Mouse (Mus musculus): ENCODE measurements at regions not wholly inside any gene's neighbourhood (a gene's known extent, or its start where the extent isn't known, plus 50 kb on each side); places are given as distances from the start of the nearest gene placed in this dataset.

DNA sequence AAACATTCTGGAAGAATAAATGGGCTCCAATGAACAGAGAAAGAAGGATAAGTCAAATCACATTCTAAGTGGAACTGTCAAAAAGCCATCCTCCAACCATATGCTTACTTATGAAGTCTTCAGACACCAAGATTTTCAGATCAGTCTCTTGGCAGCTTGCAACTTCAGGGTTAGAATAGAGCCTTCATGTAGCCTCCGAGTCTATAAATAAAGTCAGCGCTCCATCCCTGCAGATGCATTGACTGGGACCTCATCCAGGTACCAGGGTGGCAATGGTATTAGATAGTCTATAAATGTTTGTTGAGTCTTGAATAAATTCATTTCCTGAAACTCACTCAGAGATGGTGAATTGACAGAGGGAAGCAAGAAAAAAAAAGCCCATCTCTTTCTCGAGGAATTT, 107.2 kb upstream of the Eepd1 start:
- Histone ChIP-seq H3K4me1 (ENCODE audit: control insufficient read depth, insufficient read depth, low read length) (no peaks in the 10 kb centered on the region), H3K9me3 (ENCODE audit: control insufficient read depth, low read length) (no peaks in the 10 kb centered on the region), H3K27ac (ENCODE audit: low read depth, low read length) (no peak overlapping the region), H3K36me3 (ENCODE audit: control insufficient read depth, insufficient read depth, low read length) (no peaks in the 10 kb centered on the region), H3K4me3 (ENCODE audit: low read length) (no peak overlapping the region), H3K9ac (ENCODE audit: low read depth, low read length) (no peak overlapping the region), H3K4me2 (replicated peaks; ENCODE audit: low read depth, low read length) (no peak overlapping the region), H3K27me3 (ENCODE audit: control insufficient read depth, insufficient read depth, low read length) (no peaks in the 10 kb centered on the region)
- no peak for ATAC-seq (ENCODE audit: low FRiP score, low TSS enrichment)
- 88% methylated on average over 3 of the region's 3 CpGs for WGBS

DNA sequence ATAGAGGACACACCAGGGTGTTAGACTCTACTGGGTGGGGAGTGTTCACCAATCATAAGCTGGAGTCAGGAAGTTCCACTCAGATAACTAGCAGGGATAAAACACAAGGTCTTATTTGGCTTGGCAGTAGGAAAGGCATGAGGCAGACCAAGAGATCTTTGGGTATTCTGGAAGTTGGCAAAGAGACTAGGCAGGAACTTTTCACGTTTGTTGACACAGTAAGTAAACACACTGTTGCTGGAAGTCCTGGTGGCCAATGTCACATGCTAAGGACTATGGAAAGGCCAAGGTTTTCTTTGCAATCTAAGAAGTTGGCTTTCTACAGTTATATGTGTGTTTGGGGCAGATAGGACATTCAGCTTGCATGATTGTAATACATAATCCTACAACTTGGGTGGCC, 105.1 kb upstream of the Eepd1 start:
- ATAC-seq (ENCODE audit: low FRiP score, low TSS enrichment), result no peak
- 59% methylated on average over 1 of the region's 1 CpGs for WGBS
- no peaks in the 10 kb centered on the region for H3K36me3 ChIP-seq (ENCODE audit: control insufficient read depth, insufficient read depth, low read length)
- H3K4me2 ChIP-seq (replicated peaks; ENCODE audit: low read depth, low read length), result no peak overlapping the region
- no peaks in the 10 kb centered on the region for H3K9me3 ChIP-seq (ENCODE audit: control insufficient read depth, low read length)
- no peak overlapping the region for H3K4me3 ChIP-seq (ENCODE audit: low read length)
- no peaks in the 10 kb centered on the region for H3K27me3 ChIP-seq (ENCODE audit: control insufficient read depth, insufficient read depth, low read length)
- no peak overlapping the region for H3K27ac ChIP-seq (ENCODE audit: low read depth, low read length)
- H3K4me1 ChIP-seq (ENCODE audit: control insufficient read depth, insufficient read depth, low read length), result no peaks in the 10 kb centered on the region
- H3K9ac ChIP-seq (ENCODE audit: low read depth, low read length), result no peak overlapping the region

DNA sequence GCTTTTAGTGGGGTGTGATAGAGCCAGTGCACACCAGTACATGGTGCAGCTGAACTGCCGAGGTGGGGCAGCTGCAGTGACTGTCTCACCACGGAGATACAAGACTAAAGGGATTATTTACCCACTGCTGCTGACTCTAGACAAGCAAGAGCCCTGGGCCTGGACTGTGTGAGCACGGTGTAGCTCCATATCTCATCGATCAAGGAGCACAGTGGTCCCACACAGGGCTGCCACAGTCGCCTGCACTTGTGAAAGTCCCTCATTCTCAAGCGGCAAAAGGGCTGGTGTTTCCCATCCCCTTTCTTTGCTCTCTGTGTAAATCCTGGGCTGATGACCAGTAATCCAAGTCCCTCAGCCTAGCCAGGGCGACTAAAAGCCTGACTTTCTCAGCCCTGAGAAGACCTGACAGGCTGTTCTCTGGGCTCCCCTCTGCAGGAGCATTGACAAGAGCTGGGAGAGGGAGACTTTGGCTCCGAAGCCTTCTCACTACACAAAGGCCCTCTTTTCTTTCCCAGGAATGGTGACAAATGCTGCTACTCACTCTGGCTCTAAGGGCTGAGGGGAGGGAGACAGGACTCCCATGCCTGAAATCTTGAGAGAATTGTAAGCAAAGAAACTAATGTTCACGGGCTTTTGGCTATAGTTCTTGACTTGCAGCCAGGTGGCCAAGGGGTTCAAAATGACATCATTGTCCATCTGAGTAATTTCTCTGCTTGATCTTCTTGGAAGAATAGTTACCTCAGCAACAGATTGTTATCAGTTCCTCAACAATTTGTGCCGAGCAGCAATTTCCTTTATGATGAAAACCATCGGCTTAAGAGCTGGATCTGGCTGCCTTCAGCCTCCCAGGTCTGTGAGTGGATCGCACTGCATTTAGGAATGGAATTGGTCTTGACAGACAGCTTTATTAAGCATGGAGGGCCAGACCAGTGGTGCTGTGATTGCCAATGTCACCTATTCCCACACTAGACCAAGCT, 103.3 kb upstream of the Eepd1 start:
- no peak overlapping the region for H3K4me3 ChIP-seq (ENCODE audit: low read length)
- H3K9ac ChIP-seq (ENCODE audit: low read depth, low read length), result no peak overlapping the region
- no peaks in the 10 kb centered on the region for H3K4me1 ChIP-seq (ENCODE audit: control insufficient read depth, insufficient read depth, low read length)
- H3K4me2 ChIP-seq (replicated peaks; ENCODE audit: low read depth, low read length), result no peak overlapping the region
- no peaks in the 10 kb centered on the region for H3K9me3 ChIP-seq (ENCODE audit: control insufficient read depth, low read length)
- H3K27me3 ChIP-seq (ENCODE audit: control insufficient read depth, insufficient read depth, low read length), result no peaks in the 10 kb centered on the region
- 53% methylated on average over 12 of the region's 12 CpGs for WGBS
- H3K36me3 ChIP-seq (ENCODE audit: control insufficient read depth, insufficient read depth, low read length), result no peaks in the 10 kb centered on the region
- H3K27ac ChIP-seq (ENCODE audit: low read depth, low read length), result no peak overlapping the region
- ATAC-seq (ENCODE audit: low FRiP score, low TSS enrichment), result no peak

DNA sequence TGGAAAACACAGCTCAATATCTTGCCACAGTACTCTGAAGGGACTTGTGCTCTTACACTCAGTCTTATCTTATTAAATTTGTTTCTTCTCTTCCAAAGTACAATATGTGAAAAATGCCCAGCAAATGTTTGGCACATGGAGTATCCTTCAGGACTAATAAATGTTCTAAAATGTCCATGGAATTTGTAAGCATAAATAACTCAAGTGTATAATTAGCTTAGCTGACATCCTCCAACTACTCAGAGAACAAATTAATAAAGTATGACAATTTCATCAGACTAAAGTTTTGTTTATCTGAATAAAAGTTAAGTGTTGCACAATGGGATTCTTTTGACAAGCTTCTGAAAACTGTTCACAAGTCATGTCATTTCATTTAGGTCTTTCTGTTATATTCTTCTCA, 96.0 kb upstream of the Eepd1 start:
- Histone ChIP-seq H3K4me2 (replicated peaks; ENCODE audit: low read depth, low read length) (no peak overlapping the region), H3K27me3 (ENCODE audit: control insufficient read depth, insufficient read depth, low read length) (no peaks in the 10 kb centered on the region)
- no peak for ATAC-seq (ENCODE audit: low FRiP score, low TSS enrichment)

DNA sequence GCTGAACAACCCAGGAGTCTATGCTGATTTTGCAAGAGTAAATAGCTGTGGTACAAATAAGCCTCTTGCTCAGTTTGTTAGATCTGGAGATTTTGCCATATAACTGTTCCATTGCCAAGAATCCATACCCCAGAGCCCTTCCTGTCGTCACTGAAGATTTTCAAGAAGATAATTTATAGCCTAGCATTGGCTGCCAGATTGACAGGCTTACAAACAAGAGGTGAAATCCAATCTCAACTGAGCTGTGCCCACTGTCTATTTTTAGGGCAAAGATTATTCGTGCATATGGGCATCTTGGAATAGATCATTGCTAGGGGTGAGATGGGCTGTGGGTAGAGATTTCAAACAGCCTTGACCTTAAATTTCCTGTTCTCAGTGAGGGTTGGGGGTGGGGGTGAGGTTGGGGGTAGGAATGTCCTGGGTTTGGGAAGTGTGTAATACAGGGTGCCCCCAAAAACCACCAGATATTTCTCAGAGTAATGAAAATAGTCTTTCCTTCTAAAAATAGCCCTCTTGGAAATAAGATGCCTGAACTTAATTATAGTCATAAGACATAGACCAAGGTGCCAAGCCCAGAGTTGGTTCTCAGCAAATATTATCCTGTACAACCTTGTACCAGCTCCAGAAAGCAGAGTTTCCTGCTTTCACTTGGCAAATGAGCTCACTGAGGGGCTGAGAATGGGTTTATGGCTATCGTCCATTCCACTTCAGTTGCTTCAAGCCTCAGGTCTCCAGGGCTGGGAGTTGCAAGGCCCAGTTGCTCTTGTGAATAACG, 93.3 kb upstream of the Eepd1 start:
- Histone ChIP-seq H3K9ac (ENCODE audit: low read depth, low read length) (no peak overlapping the region), H3K27me3 (ENCODE audit: control insufficient read depth, insufficient read depth, low read length) (no peaks in the 10 kb centered on the region), H3K4me2 (replicated peaks; ENCODE audit: low read depth, low read length) (no peak overlapping the region), H3K36me3 (ENCODE audit: control insufficient read depth, insufficient read depth, low read length) (no peaks in the 10 kb centered on the region), H3K4me3 (ENCODE audit: low read length) (no peak overlapping the region), H3K9me3 (ENCODE audit: control insufficient read depth, low read length) (no peaks in the 10 kb centered on the region), H3K27ac (ENCODE audit: low read depth, low read length) (no peak overlapping the region), H3K4me1 (ENCODE audit: control insufficient read depth, insufficient read depth, low read length) (no peaks in the 10 kb centered on the region)
- no peak for ATAC-seq (ENCODE audit: low FRiP score, low TSS enrichment)
- WGBS, result 53% methylated on average over 4 of the region's 4 CpGs

More for the DNA sequence above, 96.0 kb upstream of the Eepd1 start:
- Histone ChIP-seq H3K4me3 (ENCODE audit: low read length) (no peak overlapping the region), H3K36me3 (ENCODE audit: control insufficient read depth, insufficient read depth, low read length) (no peaks in the 10 kb centered on the region), H3K27ac (ENCODE audit: low read depth, low read length) (no peak overlapping the region), H3K4me1 (ENCODE audit: control insufficient read depth, insufficient read depth, low read length) (no peaks in the 10 kb centered on the region), H3K9me3 (ENCODE audit: control insufficient read depth, low read length) (no peaks in the 10 kb centered on the region), H3K9ac (ENCODE audit: low read depth, low read length) (no peak overlapping the region)

DNA sequence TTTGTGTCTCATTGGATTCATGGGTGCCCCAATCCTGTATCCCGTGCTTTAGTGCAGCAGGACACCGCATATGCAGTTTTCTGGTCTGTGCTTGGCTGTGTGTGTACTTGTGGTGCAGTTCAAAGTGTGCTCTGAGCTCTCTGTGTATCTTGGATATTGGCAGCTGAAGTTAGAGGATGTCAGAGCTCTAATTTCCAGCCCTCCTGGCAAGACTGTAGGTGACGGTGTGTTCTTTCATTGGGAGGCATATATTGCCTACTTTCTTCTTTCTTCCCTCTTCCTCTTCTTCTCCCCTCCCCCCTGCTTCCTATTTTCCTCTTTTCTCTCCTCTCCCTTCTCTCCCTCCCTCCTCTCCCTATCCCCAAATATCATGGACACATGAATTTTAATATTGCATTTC, 92.0 kb upstream of the Eepd1 start:
- Histone ChIP-seq H3K9me3 (ENCODE audit: control insufficient read depth, low read length) (no peaks in the 10 kb centered on the region), H3K27ac (ENCODE audit: low read depth, low read length) (no peak overlapping the region), H3K9ac (ENCODE audit: low read depth, low read length) (no peak overlapping the region), H3K4me2 (replicated peaks; ENCODE audit: low read depth, low read length) (no peak overlapping the region), H3K4me1 (ENCODE audit: control insufficient read depth, insufficient read depth, low read length) (no peaks in the 10 kb centered on the region), H3K36me3 (ENCODE audit: control insufficient read depth, insufficient read depth, low read length) (no peaks in the 10 kb centered on the region), H3K27me3 (ENCODE audit: control insufficient read depth, insufficient read depth, low read length) (no peaks in the 10 kb centered on the region), H3K4me3 (ENCODE audit: low read length) (no peak overlapping the region)
- no peak for ATAC-seq (ENCODE audit: low FRiP score, low TSS enrichment)
- WGBS, result 88% methylated on average over 3 of the region's 3 CpGs

DNA sequence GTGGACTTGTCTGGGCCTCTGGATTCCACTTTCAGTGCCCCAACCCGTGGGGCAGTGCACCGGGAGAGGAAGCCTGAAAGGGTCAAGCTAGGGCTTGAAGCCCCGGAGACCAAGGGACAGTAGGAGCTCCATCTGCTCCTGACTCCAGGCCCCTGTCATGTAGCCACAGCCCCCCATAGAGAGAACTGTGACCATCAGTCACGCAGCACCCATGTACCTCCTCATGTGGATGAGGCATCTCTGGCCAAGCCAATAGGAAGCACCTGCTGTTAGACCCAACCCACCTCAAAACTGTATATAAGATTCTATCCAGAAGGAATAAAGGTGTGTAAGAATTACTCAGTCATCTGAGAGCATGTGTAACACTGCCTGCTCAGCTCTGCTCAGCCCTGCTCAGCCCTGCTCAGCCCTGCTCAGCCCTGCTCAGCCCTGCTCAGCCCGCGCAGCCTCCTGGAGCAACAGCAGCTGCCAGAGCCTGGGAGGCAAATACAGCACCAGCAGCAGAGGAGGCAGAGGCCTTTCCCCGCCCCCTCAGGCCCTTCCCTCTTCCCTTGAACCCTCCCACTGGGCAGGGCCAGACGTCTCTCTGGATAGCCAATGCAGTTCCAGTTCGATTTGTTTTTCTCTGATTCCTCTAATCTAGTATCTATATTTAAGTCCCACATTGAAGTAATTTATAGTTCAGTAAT, 80.6 kb upstream of the Eepd1 start:
- H3K27me3 ChIP-seq (ENCODE audit: control insufficient read depth, insufficient read depth, low read length), result no peaks in the 10 kb centered on the region
- no peaks in the 10 kb centered on the region for H3K36me3 ChIP-seq (ENCODE audit: control insufficient read depth, insufficient read depth, low read length)
- H3K27ac ChIP-seq (ENCODE audit: low read depth, low read length), result no peak overlapping the region
- H3K9ac ChIP-seq (ENCODE audit: low read depth, low read length), result no peak overlapping the region
- H3K4me3 ChIP-seq (ENCODE audit: low read length), result no peak overlapping the region
- no peak overlapping the region for H3K4me2 ChIP-seq (replicated peaks; ENCODE audit: low read depth, low read length)
- H3K9me3 ChIP-seq (ENCODE audit: control insufficient read depth, low read length), result no peaks in the 10 kb centered on the region
- peak; percentile 96 for ATAC-seq (ENCODE audit: low FRiP score, low TSS enrichment)
- 34% methylated on average over 9 of the region's 9 CpGs for WGBS
- H3K4me1 ChIP-seq (ENCODE audit: control insufficient read depth, insufficient read depth, low read length), result 0 out of 2 replicates have a peak, but pooled peaks cover 3% of the 10 kb centered on the region

DNA sequence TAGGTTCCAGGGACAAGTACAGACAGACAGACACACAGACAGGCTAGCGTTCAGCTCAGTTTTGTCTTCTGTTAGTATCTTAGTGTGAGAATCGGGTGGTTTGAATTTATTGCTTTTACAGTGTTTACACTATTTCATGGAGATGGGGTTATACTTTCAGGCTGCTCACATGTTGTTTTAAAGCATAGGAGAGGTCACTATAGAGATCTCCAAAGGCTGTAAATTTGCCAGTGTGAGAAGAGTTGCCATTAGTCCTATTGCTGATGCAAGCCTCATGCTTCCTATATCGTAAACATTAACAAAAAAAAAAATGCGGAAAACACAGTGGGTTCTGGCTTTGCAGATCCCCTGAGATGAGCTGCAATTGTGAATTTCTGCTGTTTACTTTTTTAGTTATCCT, 75.5 kb upstream of the Eepd1 start:
- Histone ChIP-seq H3K27ac (ENCODE audit: low read depth, low read length) (no peak overlapping the region), H3K36me3 (ENCODE audit: control insufficient read depth, insufficient read depth, low read length) (no peaks in the 10 kb centered on the region), H3K4me2 (replicated peaks; ENCODE audit: low read depth, low read length) (no peak overlapping the region), H3K4me3 (ENCODE audit: low read length) (no peak overlapping the region), H3K4me1 (ENCODE audit: control insufficient read depth, insufficient read depth, low read length) (no peaks in the 10 kb centered on the region), H3K9ac (ENCODE audit: low read depth, low read length) (no peak overlapping the region), H3K9me3 (ENCODE audit: control insufficient read depth, low read length) (no peaks in the 10 kb centered on the region), H3K27me3 (ENCODE audit: control insufficient read depth, insufficient read depth, low read length) (no peaks in the 10 kb centered on the region)
- 41% methylated on average over 4 of the region's 4 CpGs for WGBS
- 0 out of 2 replicates have a peak, but pooled peaks have one; percentile 56 for ATAC-seq (ENCODE audit: low FRiP score, low TSS enrichment)

Data from kidney, embryonic 14.5 days (tissue).